Mouse (Mus musculus) spleen, adult 2 months (tissue): ENCODE data around the gene Cxcr5.

Experiments used
- CTCF ChIP-seq: fragments of 200-500 bp; IDR thresholded peaks from 2 replicates; pipeline ENCODE4 v1.5.1; 2011; ENCODE audit warnings: mild to moderate bottlenecking, inconsistent platforms; ENCODE audit not compliant: insufficient read depth, insufficient read length, insufficient replicate concordance; ENCODE audit errors: extremely low read depth
- POLR2A ChIP-seq: fragments of 200-500 bp; IDR thresholded peaks from 2 replicates; pipeline ENCODE4 v1.6.1; 2011; ENCODE audit warnings: low read depth, low read length, inconsistent platforms

GRCm38 (mm10) chr9:44604290-44604778, 42.7 kb upstream of the Cxcr5 start:
- TF ChIP-seq CTCF (no peak), POLR2A (peak; percentile 79)
